Mouse (Mus musculus) heart, adult 2 months (tissue): ENCODE data around the gene Zfp28. TPM values are rescaled to one million over a fixed set of nuclear protein-coding genes. Genes with fewer than 3 reads are reported as not detected.

Experiments used
- DNase-seq, 2 experiments: peaks; one replicate each; pipeline ENCODE4 v3.0.0; 2021
- H3K27ac ChIP-seq: fragments of 200-600 bp; 2 replicates; pipeline ENCODE4 v1.8.1; 2022
- H3K27me3 ChIP-seq: fragments of 200-500 bp; 2 replicates; pipeline ENCODE4 v1.6.1; 2012; ENCODE audit warnings: mild to moderate bottlenecking, low read length, inconsistent platforms, mixed read lengths; ENCODE audit not compliant: control insufficient read depth, insufficient read depth
- H3K36me3 ChIP-seq: fragments of 200-500 bp; 2 replicates; pipeline ENCODE4 v1.6.1; 2012; ENCODE audit warnings: low read length, inconsistent platforms; ENCODE audit not compliant: control insufficient read depth, insufficient read depth
- H3K4me1 ChIP-seq: fragments of 200-500 bp; 2 replicates; pipeline ENCODE4 v1.6.1; 2011; ENCODE audit warnings: low read length; ENCODE audit not compliant: control insufficient read depth, insufficient read depth
- H3K4me3 ChIP-seq: fragments of 200-600 bp; 2 replicates; pipeline ENCODE4 v1.8.1; 2022
- H3K79me2 ChIP-seq: fragments of 200-500 bp; replicated peaks from 2 replicates; pipeline ENCODE4 v1.6.1; 2012; ENCODE audit warnings: mild to moderate bottlenecking, inconsistent platforms, low read length, moderate library complexity, mixed read lengths; ENCODE audit not compliant: control insufficient read depth, insufficient read depth
- H3K9ac ChIP-seq: fragments of 200-500 bp; 2 replicates; pipeline ENCODE4 v1.6.1; 2012; ENCODE audit warnings: low read depth, mild to moderate bottlenecking, control low read depth, inconsistent platforms, low read length, mixed read lengths
- CTCF ChIP-seq: fragments of 200-600 bp; IDR thresholded peaks from 2 replicates; pipeline ENCODE4 v1.8.1; 2022; ENCODE audit warnings: antibody characterized with exemption, mild to moderate bottlenecking, moderate library complexity
- EP300 ChIP-seq: fragments of 200-500 bp; IDR thresholded peaks from 2 replicates; pipeline ENCODE4 v1.6.1; 2011; ENCODE audit warnings: low read depth, low read length, control low read depth; ENCODE audit not compliant: insufficient read depth
- POLR2A ChIP-seq: fragments of 200-500 bp; IDR thresholded peaks from 2 replicates; pipeline ENCODE4 v1.6.1; 2011; ENCODE audit warnings: mild to moderate bottlenecking, low read depth, low read length, control low read depth; ENCODE audit not compliant: insufficient read depth
- WGBS: fragments of 180-500 bp; shearing (Covaris S2); methylation state at CpG from one replicate; pipeline ENCODE4 v1.1.7; 2018; 5-methylcytosine and 5-hydroxymethylcytosine counted together
- intact Hi-C: fragments of 180-260 bp; cut with DNase I; formaldehyde crosslinking; loops from one replicate; pipeline ENCODE4 v1.15.1; 2025
- polyA plus RNA-seq: library from polyadenylated mRNA; depleted of rRNA; stranded (reverse); fragments of >200 nt; gene quantifications from 2 replicates; pipeline ENCODE4 v1.2.3, GENCODE M21; 2012; rRNA removed
- total RNA-seq, 2 experiments: library from RNA; stranded (reverse); gene quantifications; 2 replicates each; pipeline ENCODE4 v1.2.3; 2021

The Zfp28 gene
- total and polyA plus RNA-seq, 3 experiments = 1.8 to 2.8 (median 2.6) TPM

- Histone ChIP-seq H3K27me3 (no peaks in the 10 kb centered on the region), H3K36me3 (no peaks in the 10 kb centered on the region), H3K4me1 (no peaks in the 10 kb centered on the region), H3K9ac (no peak within 1 kb of the TSS), H3K4me3 (no peak within 1 kb of the TSS), H3K79me2 (no peaks in the 10 kb centered on the region), H3K27ac (no peak within 1 kb of the TSS)
- 52% methylated on average over 3 of the region's 3 CpGs for WGBS
- intact Hi-C loops = loop anchor here (10.0 kb wide), 1 partner anchor 256 kb away; the partner anchor contains the start of gene Zim1
- no peak for TF ChIP-seq EP300
- TF ChIP-seq CTCF = no peak
- TF ChIP-seq POLR2A = no peak
- DNase-seq = no peak
Observed at GRCm38 (mm10) chr7:6438388-6438787, 55.3 kb downstream of the Zfp28 start, which contains the start of gene Olfr1344. Olfr1344 (plus strand) TSS chr7:6438688.

- Histone ChIP-seq H3K9ac (no peak overlapping the region), H3K36me3 (no peaks in the 10 kb centered on the region), H3K79me2 (no peaks in the 10 kb centered on the region), H3K27me3 (no peaks in the 10 kb centered on the region), H3K27ac (no peak overlapping the region), H3K4me1 (no peaks in the 10 kb centered on the region), H3K4me3 (no peak overlapping the region)
- 32% methylated on average over 2 of the region's 2 CpGs for WGBS
- TF ChIP-seq CTCF = no peak
- no peak for TF ChIP-seq EP300
- TF ChIP-seq POLR2A = no peak
- intact Hi-C loops = no loop called here
- no peak for DNase-seq
Observed at GRCm38 (mm10) chr7:6441173-6441572, 58.1 kb downstream of the Zfp28 start.

Other genes starting within 250 kb of the Zfp28 start
- 10 to 100 TPM; 28.4 to 35.2 TPM for gene Zfp787, start 227.3 kb upstream of the Zfp28 start, total RNA-seq
- 29.6 and 32.5 TPM in 2 replicates for gene Zfp787, start 227.3 kb upstream of the Zfp28 start, polyA plus RNA-seq
- gene Zfp444, start 211.1 kb upstream of the Zfp28 start, total RNA-seq = 10 to 100 TPM; 11.0 to 12.7 TPM
- 8.1 and 10.9 TPM in 2 replicates for gene Zfp444, start 211.1 kb upstream of the Zfp28 start, polyA plus RNA-seq
- not detected for gene Galp, start 186.2 kb upstream of the Zfp28 start, total RNA-seq
- gene Galp, start 186.2 kb upstream of the Zfp28 start, polyA plus RNA-seq = not detected in 2 replicates
- not detected for gene Zscan5b, start 161.0 kb upstream of the Zfp28 start, total RNA-seq
- gene Zscan5b, start 161.0 kb upstream of the Zfp28 start, polyA plus RNA-seq = not detected in 2 replicates
- gene Epp13, start 130.6 kb upstream of the Zfp28 start, total RNA-seq = not detected
- not detected in 2 replicates for gene Epp13, start 130.6 kb upstream of the Zfp28 start, polyA plus RNA-seq
- gene Zfp667, start 96.7 kb upstream of the Zfp28 start, total RNA-seq = 1 to 10 TPM; 3.6 to 4.6 TPM
- 0.96 and 2.3 TPM in 2 replicates for gene Zfp667, start 96.7 kb upstream of the Zfp28 start, polyA plus RNA-seq
- gene Zfp583, start 52.0 kb upstream of the Zfp28 start, total RNA-seq = 1 to 10 TPM; 1.4 to 3.2 TPM
- gene Zfp583, start 52.0 kb upstream of the Zfp28 start, polyA plus RNA-seq = 1.2 and 1.7 TPM in 2 replicates
- gene Gm3854, start 39.5 kb upstream of the Zfp28 start, total RNA-seq = under 1 TPM; 0.20 to 0.52 TPM
- 0.08 and 0.12 TPM in 2 replicates for gene Gm3854, start 39.5 kb upstream of the Zfp28 start, polyA plus RNA-seq
- 1 to 10 TPM; 1.6 to 3.4 TPM for gene Zfp78, start 20.0 kb upstream of the Zfp28 start, total RNA-seq
- 0.49 and 1.5 TPM in 2 replicates for gene Zfp78, start 20.0 kb upstream of the Zfp28 start, polyA plus RNA-seq
- gene Smim17, start 15.4 kb downstream of the Zfp28 start, total RNA-seq = not detected
- gene Smim17, start 15.4 kb downstream of the Zfp28 start, polyA plus RNA-seq = not detected in 2 replicates
- gene Gm20715, start 27.0 kb downstream of the Zfp28 start, total RNA-seq = not detected
- not detected in 2 replicates for gene Gm20715, start 27.0 kb downstream of the Zfp28 start, polyA plus RNA-seq
- gene Olfr1344, start 55.4 kb downstream of the Zfp28 start, total RNA-seq = not detected
- gene Olfr1344, start 55.4 kb downstream of the Zfp28 start, polyA plus RNA-seq = 0.15 TPM in 1 of 2 replicates, not detected in the other
- gene Olfr1336, start 72.9 kb downstream of the Zfp28 start, total RNA-seq = not detected
- not detected in 2 replicates for gene Olfr1336, start 72.9 kb downstream of the Zfp28 start, polyA plus RNA-seq
- not detected for gene Olfr1346, start 83.8 kb downstream of the Zfp28 start, total RNA-seq
- gene Olfr1346, start 83.8 kb downstream of the Zfp28 start, polyA plus RNA-seq = not detected in 2 replicates
- gene Olfr5, start 103.6 kb downstream of the Zfp28 start, total RNA-seq = not detected
- gene Olfr5, start 103.6 kb downstream of the Zfp28 start, polyA plus RNA-seq = not detected in 2 replicates
- gene Olfr1347, start 116.5 kb downstream of the Zfp28 start, total RNA-seq = not detected
- gene Olfr1347, start 116.5 kb downstream of the Zfp28 start, polyA plus RNA-seq = not detected in 2 replicates
- gene Olfr1348, start 125.5 kb downstream of the Zfp28 start, total RNA-seq = not detected
- not detected in 2 replicates for gene Olfr1348, start 125.5 kb downstream of the Zfp28 start, polyA plus RNA-seq
- gene Olfr1349, start 139.7 kb downstream of the Zfp28 start, total RNA-seq = not detected
- gene Olfr1349, start 139.7 kb downstream of the Zfp28 start, polyA plus RNA-seq = not detected in 2 replicates
- gene Olfr1350, start 181.5 kb downstream of the Zfp28 start, total RNA-seq = not detected
- gene Olfr1350, start 181.5 kb downstream of the Zfp28 start, polyA plus RNA-seq = not detected in 2 replicates